In the genomic region with DNA sequence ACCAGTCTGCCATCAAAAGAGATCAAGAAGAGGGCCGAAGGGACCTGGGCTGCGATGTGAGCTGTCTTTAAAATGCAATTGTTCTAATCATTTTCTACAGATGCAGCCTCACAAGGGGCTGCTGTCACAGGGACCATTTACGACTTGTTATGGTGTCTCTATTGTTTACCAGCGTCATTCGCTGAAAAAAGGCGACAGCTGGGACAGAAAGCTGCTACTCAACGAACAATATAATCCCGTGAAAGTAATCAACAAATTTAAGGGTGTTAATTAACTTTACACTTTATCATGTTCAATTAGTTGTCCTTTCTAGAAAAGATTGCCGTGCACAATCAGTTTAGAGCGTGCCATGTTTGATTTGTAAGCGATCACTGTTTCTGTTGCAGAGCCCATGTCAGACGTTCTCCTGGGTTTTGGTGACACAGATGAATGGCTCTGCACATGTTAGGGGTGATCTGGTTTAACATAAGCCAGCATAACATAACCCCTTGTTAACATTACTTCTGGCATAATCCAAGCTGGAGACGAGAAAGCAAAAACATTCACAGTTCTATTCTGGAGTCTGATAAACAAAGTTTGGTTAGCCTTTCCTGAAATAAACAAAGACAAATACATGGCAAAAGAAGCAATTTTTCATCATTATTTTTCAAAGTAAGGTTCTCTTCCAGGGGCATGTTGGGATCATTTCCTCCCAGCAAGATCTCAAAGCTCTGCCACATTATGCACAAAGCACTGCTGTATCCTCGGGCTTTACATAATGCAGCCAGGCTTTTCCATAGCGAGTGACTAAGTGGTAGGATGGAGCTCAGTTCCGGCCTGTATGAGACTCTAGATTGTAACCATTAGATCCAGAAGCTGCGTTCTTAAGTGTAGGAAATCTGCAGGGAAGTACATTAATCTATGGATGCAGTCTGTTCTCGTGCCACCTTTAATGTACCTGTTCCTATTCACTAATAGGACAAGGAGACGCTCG, we compare ENCODE assay signal across 21 mouse cellular contexts.
A peak's percentile ranks its signal among the peaks of the same experiment; 100 is the strongest.
DNase-seq lines count a peak whose midpoint lies in the region; ATAC-seq and TF ChIP-seq lines count a peak whose summit lies in the region.
"Had no signal": no experiment of that assay in that cellular context is flagged by ENCODE, and none has a peak within 500 bp of the region (broad histone marks: within the 10 kb centered on the region; RNA-seq: fewer than 3 reads in every experiment).

No protein-coding gene starts in this region.

- peaks cover 21% of the 10 kb centered on the region for H3K4me1 ChIP-seq in midbrain, embryonic 12.5 days
- H3K4me1 ChIP-seq in midbrain, postnatal 0 days (ENCODE audit: insufficient read depth, low read length) = no peaks in the 10 kb centered on the region
- peaks cover 16% of the 10 kb centered on the region for H3K4me1 ChIP-seq in forebrain, embryonic 16.5 days (replicated peaks; ENCODE audit: control insufficient read depth, insufficient read depth, low read length)
- peaks cover 24% of the 10 kb centered on the region for H3K4me1 ChIP-seq in neural tube, embryonic 13.5 days (replicated peaks)
- peaks cover 21% of the 10 kb centered on the region for H3K4me1 ChIP-seq in liver, embryonic 12.5 days
- H3K4me1 ChIP-seq: embryonic facial prominence, embryonic 13.5 days; limb, embryonic 15.5 days had no signal

- H3K36me3 ChIP-seq in midbrain, embryonic 12.5 days = no peaks in the 10 kb centered on the region
- H3K36me3 ChIP-seq in midbrain, postnatal 0 days (ENCODE audit: insufficient read depth, low read length) = no peaks in the 10 kb centered on the region
- H3K36me3 ChIP-seq in forebrain, embryonic 16.5 days (ENCODE audit: control insufficient read depth, insufficient read depth) = no peaks in the 10 kb centered on the region
- no peaks in the 10 kb centered on the region for H3K36me3 ChIP-seq in neural tube, embryonic 13.5 days
- peaks cover 4% of the 10 kb centered on the region; the same call in 1 of the 2 replicates for H3K36me3 ChIP-seq in liver, embryonic 12.5 days
- H3K36me3 ChIP-seq: embryonic facial prominence, embryonic 13.5 days; intestine, embryonic 15.5 days; limb, embryonic 15.5 days; stomach, embryonic 15.5 days had no signal

- no peak overlapping the region for H3K9ac ChIP-seq in midbrain, embryonic 12.5 days (replicated peaks)
- H3K9ac ChIP-seq in midbrain, postnatal 0 days (replicated peaks; ENCODE audit: low read length, poor library complexity, severe bottlenecking) = no peak overlapping the region
- no peak overlapping the region for H3K9ac ChIP-seq in forebrain, embryonic 16.5 days (replicated peaks; ENCODE audit: low read depth, low read length)
- H3K9ac ChIP-seq in neural tube, embryonic 13.5 days = no peak overlapping the region; the same call in 1 of the 2 replicates
- H3K9ac ChIP-seq in liver, embryonic 12.5 days = no peak overlapping the region
- H3K9ac ChIP-seq: embryonic facial prominence, embryonic 13.5 days; heart, embryonic 12.5 days; intestine, embryonic 15.5 days; limb, embryonic 15.5 days; liver, postnatal 0 days; stomach, embryonic 15.5 days had no signal

- no peak for TF ChIP-seq CTCF in midbrain, postnatal 0 days (IDR thresholded peaks at IDR 0.05)

- H3K27me3 ChIP-seq in midbrain, embryonic 12.5 days = 0 out of 2 replicates have a peak, but pooled peaks cover 3% of the 10 kb centered on the region
- H3K27me3 ChIP-seq in midbrain, postnatal 0 days (ENCODE audit: insufficient read depth, low read length) = no peaks in the 10 kb centered on the region
- H3K27me3 ChIP-seq in forebrain, embryonic 16.5 days (replicated peaks; ENCODE audit: control insufficient read depth, insufficient read depth, low read length) = no peaks in the 10 kb centered on the region
- peaks cover 66% of the 10 kb centered on the region for H3K27me3 ChIP-seq in neural tube, embryonic 13.5 days
- H3K27me3 ChIP-seq in liver, embryonic 12.5 days (replicated peaks) = no peaks in the 10 kb centered on the region
- H3K27me3 ChIP-seq: embryonic facial prominence, embryonic 13.5 days; heart, embryonic 12.5 days; intestine, embryonic 15.5 days; limb, embryonic 15.5 days; stomach, embryonic 15.5 days had no signal

- no peaks in the 10 kb centered on the region for H3K9me3 ChIP-seq in midbrain, embryonic 12.5 days
- H3K9me3 ChIP-seq in midbrain, postnatal 0 days (ENCODE audit: low read length) = no peaks in the 10 kb centered on the region
- H3K9me3 ChIP-seq in forebrain, embryonic 16.5 days (ENCODE audit: control insufficient read depth, low read length) = no peaks in the 10 kb centered on the region
- H3K9me3 ChIP-seq in neural tube, embryonic 13.5 days = no peaks in the 10 kb centered on the region; the same call in 1 of the 2 replicates
- H3K9me3 ChIP-seq in liver, embryonic 12.5 days (replicated peaks) = no peaks in the 10 kb centered on the region
- H3K9me3 ChIP-seq: embryonic facial prominence, embryonic 13.5 days; G1E; heart, embryonic 12.5 days; intestine, embryonic 15.5 days; limb, embryonic 15.5 days; stomach, embryonic 15.5 days had no signal

- H3K27ac ChIP-seq in midbrain, embryonic 12.5 days (replicated peaks) = peak overlapping the region; percentile 30
- no peak overlapping the region for H3K27ac ChIP-seq in midbrain, postnatal 0 days (ENCODE audit: low read depth, low read length)
- no peak overlapping the region for H3K27ac ChIP-seq in forebrain, embryonic 16.5 days (ENCODE audit: low read length)
- no peak overlapping the region for H3K27ac ChIP-seq in neural tube, embryonic 13.5 days (replicated peaks)
- no peak overlapping the region for H3K27ac ChIP-seq in liver, embryonic 12.5 days
- H3K27ac ChIP-seq: embryonic facial prominence, embryonic 13.5 days; intestine, embryonic 15.5 days; limb, embryonic 15.5 days; stomach, embryonic 15.5 days had no signal

- ATAC-seq in midbrain, embryonic 12.5 days (ENCODE audit: low FRiP score, low read depth) = no peak
- no peak for ATAC-seq in midbrain, postnatal 0 days (ENCODE audit: low FRiP score)
- peak; percentile 71 for ATAC-seq in forebrain, embryonic 16.5 days
- peak; percentile 36; the same call in 1 of the 2 replicates for ATAC-seq in neural tube, embryonic 13.5 days (ENCODE audit: low read depth)
- no peak for ATAC-seq in liver, embryonic 12.5 days
- ATAC-seq: CD4-positive, CD25-positive, alpha-beta regulatory T cell, adult 4 months; intestine, embryonic 15.5 days; liver, postnatal 0 days had no signal

- 50% methylated on average over 20 of the region's 20 CpGs for WGBS in midbrain, embryonic 12.5 days
- WGBS in midbrain, postnatal 0 days = 41% methylated on average over 20 of the region's 20 CpGs
- 24% methylated on average over 20 of the region's 20 CpGs for WGBS in forebrain, embryonic 16.5 days
- 20% methylated on average over 20 of the region's 20 CpGs for WGBS in neural tube, embryonic 13.5 days
- 77% methylated on average over 20 of the region's 20 CpGs for WGBS in liver, embryonic 12.5 days (ENCODE audit: insufficient replicate concordance)

- H3K4me2 ChIP-seq in midbrain, embryonic 12.5 days (replicated peaks) = no peak overlapping the region
- no peak overlapping the region for H3K4me2 ChIP-seq in midbrain, postnatal 0 days (ENCODE audit: low read depth, low read length, poor library complexity, severe bottlenecking)
- H3K4me2 ChIP-seq in forebrain, embryonic 16.5 days (ENCODE audit: low read length) = no peak overlapping the region
- H3K4me2 ChIP-seq in neural tube, embryonic 13.5 days = peak overlapping the region; percentile 24; the same call in 1 of the 2 replicates
- H3K4me2 ChIP-seq in liver, embryonic 12.5 days = no peak overlapping the region
- H3K4me2 ChIP-seq: embryonic facial prominence, embryonic 13.5 days; heart, embryonic 12.5 days; intestine, embryonic 15.5 days; limb, embryonic 15.5 days; stomach, embryonic 15.5 days had no signal

- DNase-seq in embryo, embryonic 10.5 days (ENCODE audit: low spot score) = peak; percentile 50
- no peak for DNase-seq in embryo, embryonic 9.5 days (ENCODE audit: extremely low spot score)
- DNase-seq in midbrain, postnatal 0 days (ENCODE audit: low spot score) = no peak
- no peak for DNase-seq in heart, postnatal 4 days
- DNase-seq: cerebellum, adult 11 months; cerebellum, postnatal 25 days; liver, postnatal 0 days; right cerebral cortex, postnatal 14 days; thymus, postnatal 14 days had no signal

- H3K4me3 ChIP-seq in midbrain, embryonic 12.5 days = no peak overlapping the region
- H3K4me3 ChIP-seq in midbrain, postnatal 0 days (ENCODE audit: low read depth, low read length) = no peak overlapping the region
- no peak overlapping the region for H3K4me3 ChIP-seq in forebrain, embryonic 16.5 days (replicated peaks; ENCODE audit: low read length)
- no peak overlapping the region for H3K4me3 ChIP-seq in neural tube, embryonic 13.5 days
- no peak overlapping the region for H3K4me3 ChIP-seq in liver, embryonic 12.5 days
- H3K4me3 ChIP-seq: embryonic facial prominence, embryonic 13.5 days; heart, embryonic 12.5 days; intestine, embryonic 15.5 days; limb, embryonic 15.5 days; myocyte; stomach, embryonic 15.5 days had no signal

Comparison
In these comparisons a context has a peak if more than half of its experiments do, and no peak if none do; other contexts are left out.
1. ATAC-seq: peak in forebrain, embryonic 16.5 days (single experiment) and neural tube, embryonic 13.5 days (single experiment); none in midbrain, embryonic 12.5 days (single experiment), midbrain, postnatal 0 days (single experiment) and liver, embryonic 12.5 days (single experiment).